Mouse (Mus musculus): ENCODE results near the gene Pcgf6.

The Pcgf6 gene

GRCm38 (mm10) chr19:47050271-47051032, at the start of gene Pcgf6:
Pcgf6 (minus strand) TSS chr19:47050906.
- DNase-seq (ENCODE audit: low read depth, low spot score), result peak; percentile 92

- DNase-seq (ENCODE audit: low read depth, low spot score), result peak; percentile 97
These were observed 39.9 kb upstream of the Pcgf6 start, which contains the start of the genes Usmg5 and Pdcd11 for GRCm38 (mm10) chr19:47090550-47091156. Usmg5 (minus strand) TSS chr19:47090647. Pdcd11 (plus strand) TSS chr19:47090768.

- peak; percentile 58 for DNase-seq (ENCODE audit: low read depth, low spot score)
These were observed 39.2 kb upstream of the Pcgf6 start for GRCm38 (mm10) chr19:47089718-47090525.

- no peak for DNase-seq (ENCODE audit: low read depth, low spot score)
These were observed 37.5 kb upstream of the Pcgf6 start for GRCm38 (mm10) chr19:47088226-47088625.

- DNase-seq (ENCODE audit: low read depth, low spot score), result peak; percentile 92
These were observed 17.4 kb upstream of the Pcgf6 start for GRCm38 (mm10) chr19:47067924-47068611.

GRCm38 (mm10) chr19:47067096-47067882, 16.6 kb upstream of the Pcgf6 start, which contains the start of gene Taf5:
Taf5 (plus strand) TSS chr19:47067746.
- DNase-seq (ENCODE audit: low read depth, low spot score), result peak; percentile 98

GRCm38 (mm10) chr19:47065860-47066259, 15.2 kb upstream of the Pcgf6 start:
- no peak for DNase-seq (ENCODE audit: low read depth, low spot score)

- no peak for DNase-seq (ENCODE audit: low read depth, low spot score)
These were observed 7.0 kb upstream of the Pcgf6 start for GRCm38 (mm10) chr19:47057684-47058083.

- no peak for DNase-seq (ENCODE audit: low read depth, low spot score)
These were observed 2.8 kb upstream of the Pcgf6 start for GRCm38 (mm10) chr19:47053471-47053870.

- no peak for DNase-seq (ENCODE audit: low read depth, low spot score)
These were observed 2.2 kb upstream of the Pcgf6 start for GRCm38 (mm10) chr19:47052927-47053326.

GRCm38 (mm10) chr19:47049840-47050239, 866 bp downstream of the Pcgf6 start:
- no peak for DNase-seq (ENCODE audit: low read depth, low spot score)

- DNase-seq (ENCODE audit: low read depth, low spot score), result no peak
These were observed 1.6 kb downstream of the Pcgf6 start for GRCm38 (mm10) chr19:47049061-47049460.

- DNase-seq (ENCODE audit: low read depth, low spot score), result no peak
These were observed 3.4 kb downstream of the Pcgf6 start for GRCm38 (mm10) chr19:47047236-47047833.

GRCm38 (mm10) chr19:47046343-47046742, 4.4 kb downstream of the Pcgf6 start:
- DNase-seq (ENCODE audit: low read depth, low spot score), result no peak

- DNase-seq (ENCODE audit: low read depth, low spot score), result peak; percentile 41
These were observed 7.1 kb downstream of the Pcgf6 start for GRCm38 (mm10) chr19:47043608-47044007.

GRCm38 (mm10) chr19:47040720-47041473, 9.8 kb downstream of the Pcgf6 start:
- DNase-seq (ENCODE audit: low read depth, low spot score), result no peak

GRCm38 (mm10) chr19:47036596-47036995, 14.1 kb downstream of the Pcgf6 start:
- no peak for DNase-seq (ENCODE audit: low read depth, low spot score)

- DNase-seq (ENCODE audit: low read depth, low spot score), result no peak
These were observed 15.8 kb downstream of the Pcgf6 start for GRCm38 (mm10) chr19:47034916-47035315.

GRCm38 (mm10) chr19:47031770-47032169, 18.9 kb downstream of the Pcgf6 start:
- DNase-seq (ENCODE audit: low read depth, low spot score), result no peak
